Mouse (Mus musculus): ENCODE data around the gene Rps12-ps3. TPM values are rescaled to one million over a fixed set of nuclear protein-coding genes. Genes with fewer than 3 reads are reported as not detected.

Rps12-ps3 gene
- polyA plus RNA-seq, 1 experiment from 2014 or later = 12.4 TPM

Other genes starting within 250 kb of the Rps12-ps3 start
- gene Shtn1, start 246.2 kb upstream of the Rps12-ps3 start, polyA plus RNA-seq (2014; fragmentation: Nextera tagmentation; extraction: Ambion mirVana) = 0.71 and 0.82 TPM in 2 replicates
- gene Vax1, start 152.2 kb upstream of the Rps12-ps3 start, polyA plus RNA-seq (2014; fragmentation: Nextera tagmentation; extraction: Ambion mirVana) = not detected in 2 replicates
- gene Kcnk18, start 103.1 kb upstream of the Rps12-ps3 start, polyA plus RNA-seq (2014; fragmentation: Nextera tagmentation; extraction: Ambion mirVana) = not detected in 2 replicates
- 9.3 and 10.2 TPM in 2 replicates for gene Slc18a2, start 61.4 kb upstream of the Rps12-ps3 start, polyA plus RNA-seq (2014; fragmentation: Nextera tagmentation; extraction: Ambion mirVana)
- gene Pdzd8, start 23.5 kb downstream of the Rps12-ps3 start, polyA plus RNA-seq (2014; fragmentation: Nextera tagmentation; extraction: Ambion mirVana) = 16.6 and 17.6 TPM in 2 replicates
- gene Emx2, start 136.1 kb downstream of the Rps12-ps3 start, polyA plus RNA-seq (2014; fragmentation: Nextera tagmentation; extraction: Ambion mirVana) = 14.0 and 15.5 TPM in 2 replicates